Mouse (Mus musculus) liver (tissue): Measurements from ENCODE around the gene Egln2.

Experiments
- DNase-seq: peaks from one replicate; pipeline ENCODE4 v3.0.0-alpha.2; 2020; ENCODE audit warnings: mixed read lengths

Gene Egln2

GRCm38 (mm10) chr7:27174896-27175295 lies 8.3 kb upstream of the Egln2 start:
- no peak for DNase-seq

GRCm38 (mm10) chr7:27174496-27174895 lies 7.9 kb upstream of the Egln2 start:
- no peak for DNase-seq

- DNase-seq: no peak
Observed at GRCm38 (mm10) chr7:27170981-27171380, 4.4 kb upstream of the Egln2 start.

- DNase-seq: no peak
Observed at GRCm38 (mm10) chr7:27168371-27168770, 1.8 kb upstream of the Egln2 start.

- no peak for DNase-seq
Observed at GRCm38 (mm10) chr7:27167475-27168094, 983 bp upstream of the Egln2 start.

- peak; percentile 89 for DNase-seq
Observed at GRCm38 (mm10) chr7:27166229-27166613, 381 bp downstream of the Egln2 start.

- DNase-seq: no peak
Observed at GRCm38 (mm10) chr7:27165696-27166095, 906 bp downstream of the Egln2 start.

- DNase-seq: no peak
Observed at GRCm38 (mm10) chr7:27165007-27165655, 1.5 kb downstream of the Egln2 start.

- DNase-seq: no peak
Observed at GRCm38 (mm10) chr7:27164112-27164947, 2.3 kb downstream of the Egln2 start.

- DNase-seq: no peak
Observed at GRCm38 (mm10) chr7:27163450-27163805, 3.2 kb downstream of the Egln2 start.

- DNase-seq: no peak
Observed at GRCm38 (mm10) chr7:27162780-27163449, 3.7 kb downstream of the Egln2 start.

GRCm38 (mm10) chr7:27161744-27162143 lies 4.9 kb downstream of the Egln2 start:
- no peak for DNase-seq

- no peak for DNase-seq
Observed at GRCm38 (mm10) chr7:27160921-27161320, 5.7 kb downstream of the Egln2 start.

- peak; percentile 85 for DNase-seq
Observed at GRCm38 (mm10) chr7:27159882-27160281, 6.7 kb downstream of the Egln2 start.

- DNase-seq: no peak
Observed at GRCm38 (mm10) chr7:27159256-27159655, 7.3 kb downstream of the Egln2 start.

GRCm38 (mm10) chr7:27158171-27158570 lies 8.4 kb downstream of the Egln2 start:
- no peak for DNase-seq

- DNase-seq: no peak
Observed at GRCm38 (mm10) chr7:27156005-27156404, 10.6 kb downstream of the Egln2 start.

GRCm38 (mm10) chr7:27153205-27153764 lies 13.3 kb downstream of the Egln2 start, which contains the start of gene Cyp2t4:
TSS of gene Cyp2t4 (plus strand) at chr7:27153714.
- DNase-seq: no peak

- DNase-seq: no peak
Observed at GRCm38 (mm10) chr7:27136410-27136996, 30.1 kb downstream of the Egln2 start.

GRCm38 (mm10) chr7:27133757-27134156 lies 32.8 kb downstream of the Egln2 start:
- DNase-seq: no peak

GRCm38 (mm10) chr7:27133156-27133555 lies 33.4 kb downstream of the Egln2 start:
- DNase-seq: peak; percentile 64

GRCm38 (mm10) chr7:27132588-27132987 lies 34.0 kb downstream of the Egln2 start:
- peak; percentile 48 for DNase-seq

- no peak for DNase-seq
Observed at GRCm38 (mm10) chr7:27131387-27131786, 35.2 kb downstream of the Egln2 start.
